In genomic region chr2:125456059-125456789, GRCm38 (mm10) we compare ENCODE assay signal across 12 mouse cellular contexts. TPM values are rescaled to one million over a fixed set of nuclear protein-coding genes. Genes with fewer than 3 reads are reported as not detected.
DNase-seq lines count a peak whose midpoint lies in the region; ATAC-seq and TF ChIP-seq lines count a peak whose summit lies in the region.
"Had no signal": no experiment of that assay in that cellular context is flagged by ENCODE, and none has a peak within 500 bp of the region (broad histone marks: within the 10 kb centered on the region; RNA-seq: fewer than 3 reads in every experiment).

No protein-coding gene starts in this region.

- intact Hi-C loops in left cerebral cortex, postnatal 25 days (cut with DNase I), result no loop called here
- intact Hi-C loops in left cerebral cortex, adult 2 months (cut with DNase I), result no loop called here

- H3K4me1 ChIP-seq in MEL (ENCODE audit: control insufficient read depth in 1 of 2, insufficient read depth in 2 of 2, low read length in 2 of 2), result peaks cover 8 to 27% of the 10 kb centered on the region in 2 experiments
- peaks cover 9% of the 10 kb centered on the region; the same call in 1 of the 2 replicates for H3K4me1 ChIP-seq in liver, embryonic 12.5 days

- peak; percentile 17 for DNase-seq in CD4-positive, CD25-positive, alpha-beta regulatory T cell, adult 2 months (ENCODE audit: low read depth, low spot score)
- DNase-seq in MEL (ENCODE audit: low read depth, low spot score), result peak; percentile 94
- peak; percentile 3 for DNase-seq in splenic B cell, adult 2 months (ENCODE audit: low read depth, low spot score)
- no peak for DNase-seq in c-Kit-positive CD71-positive TER-119-positive erythroid progenitor cells, embryonic 14.5 days (ENCODE audit: low spot score)
- no peak for DNase-seq in left cerebral cortex, postnatal 25 days (ENCODE audit: low spot score in 2 of 2)
- DNase-seq in left cerebral cortex, adult 2 months (ENCODE audit: extremely low spot score in 1 of 2, low spot score in 2 of 2), result no peak
- DNase-seq: cerebellum, postnatal 36 days; kidney, postnatal 4 days had no signal

- peak overlapping the region; percentile 63 for H3K9ac ChIP-seq in MEL (ENCODE audit: control insufficient read depth, low read depth, low read length, poor library complexity, severe bottlenecking)
- H3K9ac ChIP-seq in liver, embryonic 12.5 days, result no peak overlapping the region
- H3K9ac ChIP-seq: embryonic facial prominence, embryonic 15.5 days had no signal

- peak overlapping the region; percentile 24 to 45 for H3K4me3 ChIP-seq in MEL (ENCODE audit: control insufficient read depth in 1 of 2, insufficient read depth in 1 of 2, low read depth in 2 of 2, low read length in 2 of 2)
- no peak overlapping the region for H3K4me3 ChIP-seq in liver, embryonic 12.5 days
- no peak overlapping the region for H3K4me3 ChIP-seq in left cerebral cortex, adult 2 months
- H3K4me3 ChIP-seq: embryonic facial prominence, embryonic 15.5 days; heart, embryonic 10.5 days had no signal

- 0 out of 6 replicates have a peak, but pooled peaks of 1 of the 3 experiments have one; percentile 18 for TF ChIP-seq CTCF in MEL (IDR thresholded peaks at IDR 0.05 in 2 of 3, conservative IDR thresholded peaks at IDR 0.05 in 1 of 3; ENCODE audit: control insufficient read depth in 1 of 3, insufficient read depth in 1 of 3, low read depth in 2 of 3, low read length in 3 of 3, poor library complexity in 1 of 3, severe bottlenecking in 1 of 3)
- TF ChIP-seq CTCF in left cerebral cortex, adult 2 months (IDR thresholded peaks at IDR 0.05), result no peak

- peaks cover 0 to 19% of the 10 kb centered on the region in 2 experiments; a peak in 2 of 4 replicates for H3K36me3 ChIP-seq in MEL (ENCODE audit: control insufficient read depth in 1 of 2, insufficient read depth in 2 of 2, low read length in 2 of 2)
- no peaks in the 10 kb centered on the region for H3K36me3 ChIP-seq in liver, embryonic 12.5 days
- no peaks in the 10 kb centered on the region for H3K36me3 ChIP-seq in splenic B cell, adult 2 months (ENCODE audit: control insufficient read depth, insufficient read depth, low read length, poor library complexity, severe bottlenecking)
- H3K36me3 ChIP-seq: embryonic facial prominence, embryonic 15.5 days had no signal

- H3K4me2 ChIP-seq in liver, embryonic 12.5 days, result peak overlapping the region; percentile 13; the same call in 1 of the 2 replicates
- H3K4me2 ChIP-seq: embryonic facial prominence, embryonic 15.5 days had no signal

- no peak; a peak in 1 of 4 replicates for TF ChIP-seq POLR2A in MEL (IDR thresholded peaks at IDR 0.05; ENCODE audit: control insufficient read depth in 1 of 2, insufficient read depth in 1 of 2, low read depth in 1 of 2, low read length in 2 of 2, poor library complexity in 1 of 2)

- TF ChIP-seq EP300 in MEL (IDR thresholded peaks at IDR 0.05; ENCODE audit: low read depth in 1 of 2, low read length in 2 of 2), result peak; percentile 93 to 95

- H3K27me3 ChIP-seq in MEL (ENCODE audit: control insufficient read depth in 1 of 2, insufficient read depth in 2 of 2, low read length in 2 of 2), result no peaks in the 10 kb centered on the region
- no peaks in the 10 kb centered on the region for H3K27me3 ChIP-seq in liver, embryonic 12.5 days (replicated peaks)
- H3K27me3 ChIP-seq in splenic B cell, adult 2 months (ENCODE audit: control insufficient read depth, insufficient read depth, low read length, poor library complexity, severe bottlenecking), result no peaks in the 10 kb centered on the region; the same call in 1 of the 2 replicates
- H3K27me3 ChIP-seq: embryonic facial prominence, embryonic 15.5 days had no signal

- no peak; the same call in 1 of the 2 replicates for TF ChIP-seq RAD21 in MEL (IDR thresholded peaks at IDR 0.05; ENCODE audit: low read depth, low read length)

- WGBS in liver, embryonic 12.5 days (ENCODE audit: insufficient replicate concordance), result 25% methylated on average over 15 of the region's 15 CpGs

- H3K27ac ChIP-seq in MEL (ENCODE audit: control insufficient read depth, low read depth, low read length), result peak overlapping the region; percentile 98
- no peak overlapping the region for H3K27ac ChIP-seq in liver, embryonic 12.5 days
- H3K27ac ChIP-seq in left cerebral cortex, adult 2 months, result no peak overlapping the region
- H3K27ac ChIP-seq: embryonic facial prominence, embryonic 15.5 days had no signal

- H3K9me3 ChIP-seq in MEL (replicated peaks; ENCODE audit: insufficient read depth, low read length), result no peaks in the 10 kb centered on the region
- H3K9me3 ChIP-seq in liver, embryonic 12.5 days (replicated peaks), result no peaks in the 10 kb centered on the region
- H3K9me3 ChIP-seq: embryonic facial prominence, embryonic 15.5 days; heart, embryonic 10.5 days had no signal

- no peaks in the 10 kb centered on the region for H3K79me2 ChIP-seq in MEL (ENCODE audit: control insufficient read depth, insufficient read depth, low read length, poor library complexity)

- ATAC-seq in CD4-positive, CD25-positive, alpha-beta regulatory T cell, adult 4 months, result no peak
- peak; percentile 49 for ATAC-seq in liver, embryonic 12.5 days

TF ChIP-seq in MEL, 35 proteins besides CTCF, POLR2A, EP300 and RAD21 (continues in another document):
- TF ChIP-seq MYB (IDR thresholded peaks at IDR 0.05; ENCODE audit: low read depth, low read length) (peak; percentile 76), SIN3A (IDR thresholded peaks at IDR 0.05; ENCODE audit: low read length) (peak; percentile 78), MXI1 (IDR thresholded peaks at IDR 0.05; ENCODE audit: low read depth, low read length) (peak; percentile 71; the same call in 1 of the 2 replicates), NRF1 (IDR thresholded peaks at IDR 0.05; ENCODE audit: insufficient read depth, low read depth, low read length, poor library complexity, severe bottlenecking) (no peak), NELFE (IDR thresholded peaks at IDR 0.05; ENCODE audit: low read depth, low read length) (peak; percentile 39; the same call in 1 of the 2 replicates), MEF2A (IDR thresholded peaks at IDR 0.05; ENCODE audit: extremely low read depth, insufficient replicate concordance, low read depth, low read length, poor library complexity, severe bottlenecking) (no peak), ETS1 (IDR thresholded peaks at IDR 0.05; ENCODE audit: low read depth, low read length) (peak; percentile 83), USF1 (IDR thresholded peaks at IDR 0.05; ENCODE audit: low read depth, low read length) (peak; percentile 78), GABPA (IDR thresholded peaks at IDR 0.05; ENCODE audit: low read depth, low read length) (no peak), ZNF384 (IDR thresholded peaks at IDR 0.05; ENCODE audit: low read depth, low read length) (peak; percentile 65), UBTF (IDR thresholded peaks at IDR 0.05; ENCODE audit: borderline replicate concordance, insufficient read depth, low read depth, low read length) (no peak), ZC3H11A (IDR thresholded peaks at IDR 0.05; ENCODE audit: low read depth, low read length) (no peak), POLR2AphosphoS2 (IDR thresholded peaks at IDR 0.05; ENCODE audit: low read length) (no peak), RCOR1 (IDR thresholded peaks at IDR 0.05; ENCODE audit: low read depth, low read length) (peak; percentile 52; the same call in 1 of the 2 replicates), TAL1 (IDR thresholded peaks at IDR 0.05; ENCODE audit: low read length) (peak; percentile 69), MYC (IDR thresholded peaks at IDR 0.05; ENCODE audit: low read depth, low read length) (peak; percentile 86), HCFC1 (IDR thresholded peaks at IDR 0.05; ENCODE audit: low read depth, low read length) (peak; percentile 40), GATA1 (IDR thresholded peaks at IDR 0.05; ENCODE audit: low read depth, low read length) (peak; percentile 88), MAZ (IDR thresholded peaks at IDR 0.05; ENCODE audit: low read depth, low read length) (no peak), MAX (IDR thresholded peaks at IDR 0.05; ENCODE audit: low read length) (peak; percentile 70), KAT2A (conservative IDR thresholded peaks at IDR 0.05; ENCODE audit: low read depth, low read length) (no peak; the same call in 1 of the 2 replicates), TBP (IDR thresholded peaks at IDR 0.05; ENCODE audit: low read depth, low read length) (no peak), CHD1 (IDR thresholded peaks at IDR 0.05; ENCODE audit: low read depth, low read length) (no peak), TCF12 (IDR thresholded peaks at IDR 0.05; ENCODE audit: low read depth, low read length) (peak; percentile 85), E2F4 (IDR thresholded peaks at IDR 0.05; ENCODE audit: borderline replicate concordance, low read depth, low read length) (no peak), BHLHE40 (IDR thresholded peaks at IDR 0.05; ENCODE audit: borderline replicate concordance, low read depth, low read length) (peak; percentile 59), USF2 (IDR thresholded peaks at IDR 0.05; ENCODE audit: borderline replicate concordance in 1 of 2, insufficient read depth in 1 of 2, low read depth in 1 of 2, low read length in 2 of 2) (no peak), CHD2 (IDR thresholded peaks at IDR 0.05; ENCODE audit: low read length) (no peak), MAFK (IDR thresholded peaks at IDR 0.05; ENCODE audit: borderline replicate concordance, low read depth, low read length) (no peak), ELF1 (IDR thresholded peaks at IDR 0.05; ENCODE audit: low read depth, low read length) (peak; percentile 56; the same call in 1 of the 2 replicates)

RNA-seq across cellular contexts. Expression of gene Gm9913, which starts 48.7 kb away (rescaled TPM):
- polyA plus RNA-seq in CD4-positive, CD25-positive, alpha-beta regulatory T cell, adult 4 months (2017; shearing (Covaris generic)), result not detected
- total RNA-seq in MEL (2012; rRNA removed), result not detected in 2 replicates
- polyA plus RNA-seq in MEL (2012; ENCODE audit: insufficient read depth in 1 of 2, insufficient read length in 2 of 2, low read depth in 1 of 2, low replicate concordance in 2 of 2, missing spikeins in 1 of 2), result not detected
- 0.05 TPM in 1 of 2 replicates, not detected in the other for polyA plus RNA-seq in liver, embryonic 12.5 days (2016; fragmentation: Nextera tagmentation; extraction: Ambion mirVana)
- total RNA-seq in left cerebral cortex, postnatal 25 days (2021), result not detected
- total RNA-seq in left cerebral cortex, adult 2 months (2021), result under 1 TPM; 0.23 to 0.28 TPM

RNA-seq across cellular contexts. Expression of gene Fbn1, which starts 51.6 kb away (rescaled TPM):
- polyA plus RNA-seq in CD4-positive, CD25-positive, alpha-beta regulatory T cell, adult 4 months (2017; shearing (Covaris generic)), result not detected
- total RNA-seq in MEL (2012; rRNA removed), result 0.03 TPM in 1 of 2 replicates, not detected in the other
- polyA plus RNA-seq in MEL (2012; ENCODE audit: insufficient read depth in 1 of 2, insufficient read length in 2 of 2, low read depth in 1 of 2, low replicate concordance in 2 of 2, missing spikeins in 1 of 2), result under 1 TPM in 1 of 2 experiments, not detected in 1; 0.01 TPM
- 2.4 and 2.9 TPM in 2 replicates for polyA plus RNA-seq in liver, embryonic 12.5 days (2016; fragmentation: Nextera tagmentation; extraction: Ambion mirVana)
- total RNA-seq in left cerebral cortex, postnatal 25 days (2021), result 1 to 10 TPM; 4.7 to 5.4 TPM
- 1 to 10 TPM; 5.6 to 7.0 TPM for total RNA-seq in left cerebral cortex, adult 2 months (2021)

Comparison
In these comparisons a context has a peak if more than half of its experiments do, and no peak if none do; other contexts are left out.
1. DNase-seq: peak in CD4-positive, CD25-positive, alpha-beta regulatory T cell, adult 2 months (single experiment), MEL (single experiment) and splenic B cell, adult 2 months (single experiment); none in c-Kit-positive CD71-positive TER-119-positive erythroid progenitor cells, embryonic 14.5 days (single experiment), left cerebral cortex, postnatal 25 days (0 of 2) and left cerebral cortex, adult 2 months (0 of 2).
2. H3K4me3 ChIP-seq: peak in MEL (2 of 2); none in liver, embryonic 12.5 days (single experiment) and left cerebral cortex, adult 2 months (single experiment).